Mouse (Mus musculus) CH12.LX (cell line): ENCODE data around the gene Cd96. TPM values are rescaled to one million over a fixed set of nuclear protein-coding genes. Genes with fewer than 3 reads are reported as not detected.

Source experiments
- DNase-seq: peaks from one replicate; pipeline ENCODE4 v3.0.0-alpha.2; 2013; ENCODE audit errors: extremely low read depth
- H3K27ac ChIP-seq: 2 replicates; pipeline ENCODE4 v1.5.1; 2012; ENCODE audit warnings: low read depth, mild to moderate bottlenecking, control low read depth, moderate library complexity; ENCODE audit not compliant: insufficient read depth
- H3K27me3 ChIP-seq: replicated peaks from 2 replicates; pipeline ENCODE3; 2012; ENCODE audit warnings: inconsistent platforms
- H3K36me3 ChIP-seq, 2 experiments: replicated peaks in 1 of 2; 2 replicates each; pipeline versions ENCODE3 to v1.6.1; 2012; ENCODE audit warnings: inconsistent platforms in 1 of 2, low read length in 1 of 2, mild to moderate bottlenecking in 1 of 2, mixed read lengths in 1 of 2, moderate library complexity in 1 of 2; ENCODE audit not compliant: control insufficient read depth in 1 of 2, insufficient read depth in 1 of 2
- H3K4me1 ChIP-seq, 2 experiments: 2 replicates each; pipeline ENCODE4 v1.6.1; 2012; ENCODE audit warnings: inconsistent platforms in 1 of 2, moderate library complexity in 1 of 2; ENCODE audit not compliant: insufficient read depth in 2 of 2, control insufficient read depth in 1 of 2
- H3K4me2 ChIP-seq: 2 replicates; pipeline ENCODE4 v1.6.1; 2012; ENCODE audit warnings: low read depth, mild to moderate bottlenecking, control low read depth; ENCODE audit not compliant: poor library complexity, insufficient read depth, severe bottlenecking
- H3K4me3 ChIP-seq, 3 experiments: fragments of 150-350 bp in 1 of 3; sonication (generic) in 1 of 3; replicated peaks in 1 of 3; 2 replicates each; pipeline versions ENCODE3 to v1.5.1; 2011 to 2012; ENCODE audit warnings: low read depth in 2 of 3, low read length in 2 of 3, mild to moderate bottlenecking in 2 of 3, moderate library complexity in 2 of 3, control low read depth in 1 of 3, improper control_type of control experiment in 1 of 3, inconsistent platforms in 1 of 3, mixed read lengths in 1 of 3; ENCODE audit not compliant: poor library complexity in 1 of 3
- H3K79me2 ChIP-seq: replicated peaks from 2 replicates; pipeline ENCODE4 v1.6.1; 2012; ENCODE audit warnings: mild to moderate bottlenecking, moderate library complexity; ENCODE audit not compliant: control insufficient read depth, poor library complexity, insufficient read depth, severe bottlenecking; ENCODE audit errors: extremely low read depth
- H3K9ac ChIP-seq: 2 replicates; pipeline ENCODE4 v1.6.1; 2012; ENCODE audit warnings: low read depth, mild to moderate bottlenecking, control low read depth, moderate library complexity; ENCODE audit not compliant: insufficient read depth
- H3K9me3 ChIP-seq: replicated peaks from 2 replicates; pipeline ENCODE3; 2012; ENCODE audit warnings: low read length, inconsistent platforms, mixed read lengths
- E2F4 ChIP-seq: IDR thresholded peaks from 2 replicates; pipeline ENCODE4 v1.6.1; 2011; ENCODE audit warnings: low read depth, low read length, improper control_type of control experiment; ENCODE audit not compliant: insufficient replicate concordance
- ELF1 ChIP-seq: IDR thresholded peaks from 2 replicates; pipeline ENCODE4 v1.6.1; 2014; ENCODE audit warnings: low read depth, mild to moderate bottlenecking, inconsistent platforms, low read length, improper control_type of control experiment
- ETS1 ChIP-seq: conservative IDR thresholded peaks from 2 replicates; pipeline ENCODE4 v1.6.1; 2012; ENCODE audit warnings: low read depth, mild to moderate bottlenecking, inconsistent platforms, low read length, improper control_type of control experiment, moderate library complexity
- HCFC1 ChIP-seq: IDR thresholded peaks from 2 replicates; pipeline ENCODE4 v1.6.1; 2012; ENCODE audit warnings: low read depth, mild to moderate bottlenecking, inconsistent platforms, low read length, improper control_type of control experiment
- JUN ChIP-seq: IDR thresholded peaks from 2 replicates; pipeline ENCODE4 v1.6.1; 2011; ENCODE audit warnings: low read depth, mild to moderate bottlenecking, low read length, improper control_type of control experiment, moderate library complexity; ENCODE audit not compliant: insufficient read depth
- MAZ ChIP-seq: IDR thresholded peaks from 2 replicates; pipeline ENCODE4 v1.6.1; 2012; ENCODE audit warnings: low read depth, mild to moderate bottlenecking, inconsistent platforms, low read length, improper control_type of control experiment, moderate library complexity
- MXI1 ChIP-seq: IDR thresholded peaks from 2 replicates; pipeline ENCODE4 v1.6.1; 2011; ENCODE audit warnings: mild to moderate bottlenecking, low read depth, low read length, improper control_type of control experiment
- NELFE ChIP-seq: IDR thresholded peaks from 2 replicates; pipeline ENCODE4 v1.6.1; 2011; ENCODE audit warnings: low read depth, low read length, improper control_type of control experiment
- NRF1 ChIP-seq: IDR thresholded peaks from 2 replicates; pipeline ENCODE4 v1.6.1; 2014; ENCODE audit warnings: low read depth, mild to moderate bottlenecking, inconsistent platforms, low read length, improper control_type of control experiment, moderate library complexity
- SIN3A ChIP-seq: IDR thresholded peaks from 2 replicates; pipeline ENCODE4 v1.6.1; 2012; ENCODE audit warnings: low read length, improper control_type of control experiment, inconsistent platforms
- SMC3 ChIP-seq: IDR thresholded peaks from 2 replicates; pipeline ENCODE4 v1.6.1; 2011; ENCODE audit warnings: low read depth, low read length, improper control_type of control experiment
- TBP ChIP-seq: conservative IDR thresholded peaks from 2 replicates; pipeline ENCODE4 v1.6.1; 2011; ENCODE audit warnings: low read depth, low read length, improper control_type of control experiment
- TCF12 ChIP-seq: IDR thresholded peaks from 2 replicates; pipeline ENCODE4 v1.6.1; 2014; ENCODE audit warnings: low read depth, mild to moderate bottlenecking, inconsistent platforms, low read length, improper control_type of control experiment
- UBTF ChIP-seq: IDR thresholded peaks from 2 replicates; pipeline ENCODE4 v1.6.1; 2012; ENCODE audit warnings: low read depth, mild to moderate bottlenecking, inconsistent platforms, low read length, improper control_type of control experiment, moderate library complexity
- ZC3H11A ChIP-seq: IDR thresholded peaks from 2 replicates; pipeline ENCODE4 v1.6.1; 2012; ENCODE audit warnings: low read depth, mild to moderate bottlenecking, inconsistent platforms, low read length, improper control_type of control experiment
- ZMIZ1 ChIP-seq: IDR thresholded peaks from 2 replicates; pipeline ENCODE4 v1.6.1; 2012; ENCODE audit warnings: low read depth, mild to moderate bottlenecking, inconsistent platforms, low read length, improper control_type of control experiment
- ZNF384 ChIP-seq: IDR thresholded peaks from 2 replicates; pipeline ENCODE4 v1.6.1; 2012; ENCODE audit warnings: low read depth, low read length, improper control_type of control experiment, inconsistent platforms
- dilution Hi-C: fragments of 300-500 bp; cut with MboI; formaldehyde crosslinking; loops from 2 replicates; pipeline ENCODE4 v1.14.3; 2020; ENCODE audit warnings: low sequenced_read_pairs; ENCODE audit not compliant: extremely low pct_unique_long_range_greater_than_20kb, extremely low pct_ligation_motif_present
- in situ Hi-C: fragments of 300-500 bp; cut with MboI; formaldehyde crosslinking; loops from 3 replicates; pipeline ENCODE4 v1.14.3; 2019; ENCODE audit warnings: low sequenced_read_pairs, low pct_ligation_motif_present, low pct_unique_long_range_greater_than_20kb, mixed read lengths
- polyA plus RNA-seq: library from polyadenylated mRNA; unstranded; fragments of >175 nt; gene quantifications from 2 replicates; pipeline ENCODE4 v1.2.1, GENCODE M21; 2012; ENCODE audit warnings: low read depth; ENCODE audit not compliant: insufficient read length
- total RNA-seq, 2 experiments: library from RNA; depleted of rRNA; stranded (reverse); fragments of 300-350 nt in 1 of 2; fragments of >200 nt in 1 of 2; gene quantifications; 2 replicates each; pipeline ENCODE4 v1.2.3; 2012 to 2014

Cd96 gene
- total and polyA plus RNA-seq, 3 experiments: 4.4 to 9.7 (median 5.9) TPM

- no peak for TF ChIP-seq ZMIZ1
- no peak for TF ChIP-seq NELFE
- no peak for TF ChIP-seq NRF1
- no peak for TF ChIP-seq ZC3H11A
- no peak for TF ChIP-seq HCFC1
- no peak for TF ChIP-seq SMC3
- no peak for TF ChIP-seq TCF12
- TF ChIP-seq MXI1: no peak
- TF ChIP-seq MAZ: no peak
- no peak for TF ChIP-seq E2F4
- Histone ChIP-seq H3K9me3 (no peaks in the 10 kb centered on the region), H3K36me3 (no peaks in the 10 kb centered on the region), H3K79me2 (no peaks in the 10 kb centered on the region), H3K4me3 (no peak overlapping the region), H3K27ac (no peak overlapping the region), H3K4me1 (peaks cover 0 to 7% of the 10 kb centered on the region in 2 experiments; a peak in 2 of 4 replicates), H3K27me3 (no peaks in the 10 kb centered on the region), H3K4me2 (no peak overlapping the region), H3K9ac (no peak overlapping the region)
- in situ Hi-C loops: no loop called here
- dilution Hi-C loops: no loop called here
- DNase-seq: no peak
These were observed 100.3 kb downstream of the Cd96 start for GRCm38 (mm10) chr16:46019799-46020198.

- no peak overlapping the region for H3K4me2 ChIP-seq
- H3K79me2 ChIP-seq: no peaks in the 10 kb centered on the region
- H3K27me3 ChIP-seq: no peaks in the 10 kb centered on the region
- H3K4me1 ChIP-seq: peaks cover 0 to 7% of the 10 kb centered on the region in 2 experiments; a peak in 2 of 4 replicates
- TF ChIP-seq SIN3A (no peak), ZNF384 (no peak), MAZ (no peak)
- H3K9me3 ChIP-seq: no peaks in the 10 kb centered on the region
- H3K27ac ChIP-seq: no peak overlapping the region
- no peak for DNase-seq
- no peak overlapping the region for H3K9ac ChIP-seq
- no peak overlapping the region for H3K4me3 ChIP-seq
- dilution Hi-C loops: no loop called here
- no peaks in the 10 kb centered on the region for H3K36me3 ChIP-seq
- in situ Hi-C loops: no loop called here
These were observed 100.7 kb downstream of the Cd96 start for GRCm38 (mm10) chr16:46019359-46019758.

DNA sequence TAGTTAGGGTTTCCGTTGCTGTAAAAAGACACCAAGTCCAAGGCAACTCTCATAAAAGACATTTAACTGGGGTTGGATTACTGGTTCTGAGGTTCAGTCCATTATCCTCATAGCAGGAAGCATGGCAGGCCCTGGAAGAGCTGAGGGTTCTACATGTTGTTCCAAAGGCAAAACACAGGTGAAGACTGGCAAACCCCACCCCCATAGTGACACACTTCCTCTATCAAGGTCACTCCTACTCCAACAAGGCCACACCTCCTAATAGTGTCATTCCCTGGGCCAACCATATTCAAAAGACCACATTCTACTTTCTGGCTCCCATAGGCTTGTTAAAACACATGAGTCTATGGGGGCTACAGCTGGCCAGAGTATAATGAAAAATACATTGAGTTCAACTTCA is 108.4 kb downstream of the Cd96 start:
- no peak overlapping the region for H3K4me3 ChIP-seq
- no peaks in the 10 kb centered on the region for H3K79me2 ChIP-seq
- no peaks in the 10 kb centered on the region for H3K36me3 ChIP-seq
- H3K27me3 ChIP-seq: no peaks in the 10 kb centered on the region
- in situ Hi-C loops: no loop called here
- H3K4me1 ChIP-seq: no peaks in the 10 kb centered on the region
- H3K9ac ChIP-seq: no peak overlapping the region
- no peak for DNase-seq
- H3K4me2 ChIP-seq: no peak overlapping the region
- dilution Hi-C loops: no loop called here
- no peak overlapping the region for H3K27ac ChIP-seq
- no peak for TF ChIP-seq ELF1
- TF ChIP-seq TBP: no peak
- TF ChIP-seq ETS1: no peak
- no peak for TF ChIP-seq ZNF384
- no peak for TF ChIP-seq MXI1
- no peak for TF ChIP-seq HCFC1
- no peak for TF ChIP-seq UBTF
- no peak for TF ChIP-seq NELFE
- TF ChIP-seq JUN: no peak
- H3K9me3 ChIP-seq: peaks cover 5% of the 10 kb centered on the region
